ENCODE assay signal across 11 mouse cellular contexts in genomic region chr10:82991756-82992519, GRCm38 (mm10). TPM values are rescaled to one million over a fixed set of nuclear protein-coding genes. Genes with fewer than 3 reads are reported as not detected.
DNase-seq lines count a peak whose midpoint lies in the region; ATAC-seq and TF ChIP-seq lines count a peak whose summit lies in the region.
"Had no signal": no experiment of that assay in that cellular context is flagged by ENCODE, and none has a peak within 500 bp of the region (broad histone marks: within the 10 kb centered on the region; RNA-seq: fewer than 3 reads in every experiment).

No protein-coding gene starts in this region.

- peaks cover 52% of the 10 kb centered on the region for H3K4me1 ChIP-seq in heart, embryonic 15.5 days (replicated peaks)
- peaks cover 17% of the 10 kb centered on the region for H3K4me1 ChIP-seq in bone marrow, adult 2 months (ENCODE audit: control insufficient read depth, insufficient read depth, low read length)
- peaks cover 92% of the 10 kb centered on the region for H3K4me1 ChIP-seq in liver, embryonic 15.5 days (replicated peaks)

- TF ChIP-seq CTCF in bone marrow, adult 2 months (IDR thresholded peaks at IDR 0.05; ENCODE audit: control insufficient read depth, insufficient read depth, low read length): no peak

- H3K9me3 ChIP-seq in heart, embryonic 15.5 days (replicated peaks): no peaks in the 10 kb centered on the region
- H3K9me3 ChIP-seq in liver, embryonic 15.5 days (replicated peaks): no peaks in the 10 kb centered on the region

- WGBS in heart, embryonic 15.5 days: 28% methylated on average over 10 of the region's 10 CpGs
- 13% methylated on average over 10 of the region's 10 CpGs for WGBS in bone marrow, adult 2 months
- 16% methylated on average over 10 of the region's 10 CpGs for WGBS in liver, embryonic 15.5 days (ENCODE audit: insufficient replicate concordance)

- no peak; the same call in 1 of the 2 replicates for ATAC-seq in heart, embryonic 15.5 days (replicated peaks; ENCODE audit: insufficient number of reproducible peaks, insufficient read depth, low FRiP score, low read depth)
- peak; percentile 88 for ATAC-seq in liver, embryonic 15.5 days (ENCODE audit: insufficient read depth)
- ATAC-seq: forebrain, embryonic 14.5 days had no signal

- TF ChIP-seq POLR2A in bone marrow, adult 2 months (IDR thresholded peaks at IDR 0.05; ENCODE audit: borderline replicate concordance, control insufficient read depth, low read depth, low read length): no peak

- no peaks in the 10 kb centered on the region for H3K36me3 ChIP-seq in heart, embryonic 15.5 days
- no peaks in the 10 kb centered on the region for H3K36me3 ChIP-seq in liver, embryonic 15.5 days (replicated peaks)

- no peak for DNase-seq in heart, postnatal 14 days
- DNase-seq in B cell, adult 2 months: peak; percentile 48 to 57
- no peak for DNase-seq in adrenal gland, adult 18-20 months (ENCODE audit: low spot score in 2 of 2)
- DNase-seq in urinary bladder, postnatal 4 days (ENCODE audit: low spot score in 2 of 2): no peak
- DNase-seq: cerebellum, postnatal 25 days; left cerebral cortex, postnatal 4 days had no signal

- no peak overlapping the region for H3K9ac ChIP-seq in heart, embryonic 15.5 days
- peak overlapping the region; percentile 37; the same call in 1 of the 2 replicates for H3K9ac ChIP-seq in liver, embryonic 15.5 days
- H3K9ac ChIP-seq: hindbrain, embryonic 14.5 days had no signal

- intact Hi-C loops in heart, postnatal 14 days (cut with DNase I): no loop called here

- H3K27ac ChIP-seq in heart, embryonic 15.5 days: peak overlapping the region; percentile 50
- H3K27ac ChIP-seq in bone marrow, adult 2 months (ENCODE audit: control insufficient read depth, insufficient read depth, low read depth, low read length, poor library complexity): peak overlapping the region; percentile 45; the same call in 1 of the 2 replicates
- H3K27ac ChIP-seq in liver, embryonic 15.5 days (replicated peaks): peak overlapping the region; percentile 86
- H3K27ac ChIP-seq: hindbrain, embryonic 14.5 days had no signal

- H3K4me3 ChIP-seq in heart, embryonic 15.5 days: no peak overlapping the region
- H3K4me3 ChIP-seq in bone marrow, adult 2 months (replicated peaks; ENCODE audit: control insufficient read depth, low read depth, low read length): no peak overlapping the region
- H3K4me3 ChIP-seq in liver, embryonic 15.5 days (replicated peaks): peak overlapping the region; percentile 7; the same call in 1 of the 2 replicates

- peak overlapping the region; percentile 31; the same call in 1 of the 2 replicates for H3K4me2 ChIP-seq in heart, embryonic 15.5 days
- H3K4me2 ChIP-seq in liver, embryonic 15.5 days: peak overlapping the region; percentile 43
- H3K4me2 ChIP-seq: hindbrain, embryonic 14.5 days had no signal

- no peaks in the 10 kb centered on the region for H3K27me3 ChIP-seq in heart, embryonic 15.5 days
- H3K27me3 ChIP-seq in liver, embryonic 15.5 days: no peaks in the 10 kb centered on the region

RNA-seq across cellular contexts. Expression of gene Chst11, which starts 6.6 kb away (rescaled TPM):
- 2.0 and 2.1 TPM in 2 replicates for polyA plus RNA-seq in heart, embryonic 15.5 days (2015; fragmentation: Nextera tagmentation; extraction: Ambion mirVana)
- total RNA-seq in heart, postnatal 14 days (2021): 1 to 10 TPM; 3.4 to 4.1 TPM
- polyA plus RNA-seq in bone marrow, adult 2 months (2011; ENCODE audit: insufficient read depth, insufficient read length, low replicate concordance, missing spikeins): 5.3 and 6.4 TPM in 2 replicates
- polyA plus RNA-seq in liver, embryonic 15.5 days (2015; fragmentation: Nextera tagmentation; extraction: Ambion mirVana): 1.2 TPM in 2 replicates
- 10 to 100 TPM; 49.8 to 68.7 TPM for total RNA-seq in adrenal gland, adult 18-20 months (2021)

Comparison
In these comparisons a context has a peak if more than half of its experiments do, and no peak if none do; other contexts are left out.
1. DNase-seq: peak in B cell, adult 2 months (2 of 2); none in heart, postnatal 14 days (0 of 2), adrenal gland, adult 18-20 months (0 of 2) and urinary bladder, postnatal 4 days (0 of 2).
2. Peak in every context shown above with its lines, with median percentiles within 50 percentile points of each other: H3K27ac ChIP-seq.